Mouse (Mus musculus): ENCODE measurements at regions not wholly inside any gene's neighbourhood (a gene's known extent, or its start where the extent isn't known, plus 50 kb on each side); places are given as distances from the start of the nearest gene placed in this dataset.
A peak's percentile ranks its signal among the peaks of the same experiment; 100 is the strongest.
"Not testable (repeated sequence)": the region's sequence is repeated elsewhere in the genome, so short reads cannot be mapped to it uniquely, and the experiment has no call there.

GRCm38 (mm10) chr15:34027111-34027510 is 330.6 kb downstream of the 9430069I07Rik start:
- H3K9ac ChIP-seq; H3K27me3 ChIP-seq; H3K4me2 ChIP-seq; ATAC-seq (ENCODE audit: low FRiP score); H3K4me3 ChIP-seq; H3K4me1 ChIP-seq (replicated peaks); H3K9me3 ChIP-seq; H3K36me3 ChIP-seq; H3K27ac ChIP-seq: not testable (repeated sequence)
- WGBS, result 81% methylated on average over 8 of the region's 8 CpGs

- H3K9ac ChIP-seq, result no peak overlapping the region
- no peak overlapping the region for H3K4me3 ChIP-seq
- 83% methylated on average over 2 of the region's 2 CpGs for WGBS
- H3K9me3 ChIP-seq, result no peaks in the 10 kb centered on the region
- no peak overlapping the region for H3K27ac ChIP-seq
- no peak for ATAC-seq (ENCODE audit: low FRiP score)
- no peak overlapping the region for H3K4me2 ChIP-seq
- H3K36me3 ChIP-seq, result no peaks in the 10 kb centered on the region
- no peaks in the 10 kb centered on the region for H3K27me3 ChIP-seq
- no peaks in the 10 kb centered on the region for H3K4me1 ChIP-seq (replicated peaks)
Observed at GRCm38 (mm10) chr15:34025396-34025795, 332.3 kb downstream of the 9430069I07Rik start.

GRCm38 (mm10) chr15:34021857-34022256 is 335.8 kb downstream of the 9430069I07Rik start:
- no peak overlapping the region for H3K9ac ChIP-seq
- H3K4me1 ChIP-seq (replicated peaks), result no peaks in the 10 kb centered on the region
- peak; percentile 68 for ATAC-seq (ENCODE audit: low FRiP score)
- H3K27me3 ChIP-seq, result no peaks in the 10 kb centered on the region
- H3K27ac ChIP-seq, result no peak overlapping the region
- H3K4me2 ChIP-seq, result no peak overlapping the region
- 30% methylated on average over 11 of the region's 11 CpGs for WGBS
- no peaks in the 10 kb centered on the region for H3K9me3 ChIP-seq
- no peaks in the 10 kb centered on the region for H3K36me3 ChIP-seq
- H3K4me3 ChIP-seq, result no peak overlapping the region

- H3K4me2 ChIP-seq, result peak overlapping the region; percentile 29
- H3K9me3 ChIP-seq, result no peaks in the 10 kb centered on the region
- peak; percentile 76 for ATAC-seq (ENCODE audit: low FRiP score)
- peak overlapping the region; percentile 49; the same call in 1 of the 2 replicates for H3K9ac ChIP-seq
- no peak overlapping the region for H3K4me3 ChIP-seq
- no peaks in the 10 kb centered on the region for H3K27me3 ChIP-seq
- 53% methylated on average over 13 of the region's 13 CpGs for WGBS
- H3K4me1 ChIP-seq (replicated peaks), result 0 out of 2 replicates have a peak, but pooled peaks cover 3% of the 10 kb centered on the region
- H3K36me3 ChIP-seq, result no peaks in the 10 kb centered on the region
- H3K27ac ChIP-seq, result no peak overlapping the region
Observed at GRCm38 (mm10) chr15:34016397-34017156, 341.1 kb downstream of the 9430069I07Rik start.

GRCm38 (mm10) chr15:34008591-34008990 is 349.1 kb downstream of the 9430069I07Rik start:
- no peaks in the 10 kb centered on the region for H3K27me3 ChIP-seq
- H3K9me3 ChIP-seq, result no peaks in the 10 kb centered on the region
- 58% methylated on average over 1 of the region's 1 CpGs for WGBS
- no peak overlapping the region for H3K4me2 ChIP-seq
- ATAC-seq (ENCODE audit: low FRiP score), result no peak
- no peaks in the 10 kb centered on the region for H3K4me1 ChIP-seq (replicated peaks)
- H3K36me3 ChIP-seq, result no peaks in the 10 kb centered on the region
- no peak overlapping the region for H3K27ac ChIP-seq
- H3K4me3 ChIP-seq, result no peak overlapping the region
- H3K9ac ChIP-seq, result no peak overlapping the region

GRCm38 (mm10) chr15:33992383-33992782 is 365.3 kb downstream of the 9430069I07Rik start:
- no peaks in the 10 kb centered on the region for H3K27me3 ChIP-seq
- no peak overlapping the region for H3K4me2 ChIP-seq
- H3K9ac ChIP-seq, result no peak overlapping the region
- WGBS, result 97% methylated on average over 4 of the region's 4 CpGs
- no peak for ATAC-seq (ENCODE audit: low FRiP score)
- no peak overlapping the region for H3K4me3 ChIP-seq
- no peaks in the 10 kb centered on the region for H3K9me3 ChIP-seq
- H3K4me1 ChIP-seq (replicated peaks), result no peaks in the 10 kb centered on the region
- H3K36me3 ChIP-seq, result no peaks in the 10 kb centered on the region
- H3K27ac ChIP-seq, result no peak overlapping the region

- Histone ChIP-seq H3K9me3 (peaks cover 5% of the 10 kb centered on the region; the same call in 1 of the 2 replicates), H3K27ac (no peak overlapping the region), H3K27me3 (no peaks in the 10 kb centered on the region), H3K9ac (no peak overlapping the region), H3K36me3 (no peaks in the 10 kb centered on the region), H3K4me3 (no peak overlapping the region), H3K4me2 (no peak overlapping the region), H3K4me1 (replicated peaks) (no peaks in the 10 kb centered on the region)
- no peak for ATAC-seq (ENCODE audit: low FRiP score)
- 40% methylated on average over 1 of the region's 1 CpGs for WGBS
Observed at GRCm38 (mm10) chr15:33975077-33975476, 382.6 kb downstream of the 9430069I07Rik start.

- H3K4me2 ChIP-seq, result no peak overlapping the region
- 76% methylated on average over 3 of the region's 3 CpGs for WGBS
- no peak overlapping the region for H3K4me3 ChIP-seq
- peaks cover 5% of the 10 kb centered on the region; the same call in 1 of the 2 replicates for H3K9me3 ChIP-seq
- no peaks in the 10 kb centered on the region for H3K27me3 ChIP-seq
- H3K27ac ChIP-seq, result no peak overlapping the region
- H3K9ac ChIP-seq, result no peak overlapping the region
- no peaks in the 10 kb centered on the region for H3K4me1 ChIP-seq (replicated peaks)
- H3K36me3 ChIP-seq, result no peaks in the 10 kb centered on the region
- no peak for ATAC-seq (ENCODE audit: low FRiP score)
Observed at GRCm38 (mm10) chr15:33973466-33973865, 384.2 kb downstream of the 9430069I07Rik start.

- WGBS, result 43% methylated on average over 1 of the region's 1 CpGs
- Histone ChIP-seq H3K4me2 (no peak overlapping the region), H3K9ac (no peak overlapping the region), H3K9me3 (no peaks in the 10 kb centered on the region), H3K4me3 (no peak overlapping the region), H3K27me3 (no peaks in the 10 kb centered on the region), H3K4me1 (replicated peaks) (no peaks in the 10 kb centered on the region), H3K27ac (no peak overlapping the region), H3K36me3 (no peaks in the 10 kb centered on the region)
- ATAC-seq (ENCODE audit: low FRiP score), result no peak
Observed at GRCm38 (mm10) chr15:33969409-33969808, 388.3 kb downstream of the 9430069I07Rik start.

GRCm38 (mm10) chr15:33935013-33935664 is 422.5 kb downstream of the 9430069I07Rik start:
- no peaks in the 10 kb centered on the region for H3K27me3 ChIP-seq
- no peak overlapping the region for H3K4me3 ChIP-seq
- WGBS, result 63% methylated on average over 4 of the region's 4 CpGs
- H3K9ac ChIP-seq, result no peak overlapping the region
- no peak overlapping the region for H3K27ac ChIP-seq
- H3K4me2 ChIP-seq, result no peak overlapping the region
- ATAC-seq (ENCODE audit: low FRiP score), result peak; percentile 86; the same call in 1 of the 2 replicates
- no peaks in the 10 kb centered on the region for H3K36me3 ChIP-seq
- H3K4me1 ChIP-seq (replicated peaks), result no peaks in the 10 kb centered on the region
- H3K9me3 ChIP-seq, result no peaks in the 10 kb centered on the region

GRCm38 (mm10) chr15:33926446-33926845 is 431.2 kb downstream of the 9430069I07Rik start:
- Histone ChIP-seq H3K4me1 (replicated peaks) (no peaks in the 10 kb centered on the region), H3K27ac (no peak overlapping the region), H3K9ac (no peak overlapping the region), H3K27me3 (no peaks in the 10 kb centered on the region), H3K9me3 (no peaks in the 10 kb centered on the region), H3K4me2 (no peak overlapping the region), H3K4me3 (no peak overlapping the region), H3K36me3 (no peaks in the 10 kb centered on the region)
- ATAC-seq (ENCODE audit: low FRiP score), result no peak
- WGBS, result 66% methylated on average over 2 of the region's 2 CpGs

- Histone ChIP-seq H3K4me2 (no peak overlapping the region), H3K4me1 (replicated peaks) (no peaks in the 10 kb centered on the region), H3K9me3 (no peaks in the 10 kb centered on the region), H3K27ac (no peak overlapping the region), H3K9ac (no peak overlapping the region), H3K4me3 (no peak overlapping the region), H3K36me3 (no peaks in the 10 kb centered on the region), H3K27me3 (no peaks in the 10 kb centered on the region)
- 79% methylated on average over 5 of the region's 5 CpGs for WGBS
- ATAC-seq (ENCODE audit: low FRiP score), result no peak
Observed at GRCm38 (mm10) chr15:33924094-33924890, 433.4 kb downstream of the 9430069I07Rik start.

Measured in hindbrain, embryonic 13.5 days (tissue).